Mouse (Mus musculus) right cerebral cortex, adult 18-20 months (tissue): ENCODE measurements around the gene Serpind1.
A peak's percentile ranks its signal among the peaks of the same experiment; 100 is the strongest.

Experiments used
- DNase-seq: peaks from one replicate; pipeline ENCODE4 v3.0.0; 2022; ENCODE audit warnings: mixed read lengths

Gene Serpind1

DNA sequence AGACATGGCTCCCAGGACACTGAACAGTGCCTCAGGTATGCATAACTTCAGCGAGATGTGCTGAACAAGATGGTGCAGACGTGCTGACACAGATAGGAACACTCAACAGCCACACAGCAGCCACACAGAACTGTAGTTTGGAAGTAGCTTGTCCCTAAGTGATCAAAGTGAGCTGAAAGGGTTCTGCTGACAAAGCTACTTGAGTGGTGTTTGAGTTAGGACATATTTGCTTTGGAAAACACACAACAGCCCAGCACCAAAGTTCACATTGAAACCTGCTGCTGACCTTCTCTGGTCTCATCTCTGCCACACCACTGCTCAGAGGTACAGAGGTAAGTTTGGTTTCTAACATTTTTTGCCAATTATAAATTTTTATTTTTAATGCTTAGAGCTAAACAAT, at the start of gene Serpind1:
Gene Serpind1, plus strand, starts transcription at position 256 of the 400 bp plus-strand sequence.
- no peak for DNase-seq

GRCm38 (mm10) chr16:17283151-17283550, 48.0 kb upstream of the Serpind1 start:
- no peak for DNase-seq

GRCm38 (mm10) chr16:17287103-17287502, 44.1 kb upstream of the Serpind1 start:
- DNase-seq, result no peak

DNA sequence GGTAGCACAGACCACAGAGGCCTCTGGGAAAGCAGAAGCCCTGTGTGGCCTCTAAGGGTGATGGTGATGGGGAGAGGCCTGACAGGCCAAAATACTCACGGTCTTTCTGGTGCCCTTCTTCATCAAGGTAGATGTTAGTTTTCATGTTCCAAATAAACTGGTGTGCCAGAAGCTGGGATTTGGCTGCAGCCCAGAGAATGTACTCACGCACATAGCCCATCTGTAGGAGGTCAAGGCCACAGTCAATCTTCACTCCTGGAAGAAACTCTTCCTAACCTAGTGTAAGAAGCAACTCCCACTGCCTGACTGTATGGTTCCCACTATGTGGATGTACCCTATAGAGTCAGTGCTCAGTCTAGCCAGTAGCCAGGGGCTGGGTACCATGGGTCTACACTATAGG, 40.2 kb upstream of the Serpind1 start:
- no peak for DNase-seq

- no peak for DNase-seq
These were observed 38.4 kb upstream of the Serpind1 start for GRCm38 (mm10) chr16:17292751-17293150.

DNA sequence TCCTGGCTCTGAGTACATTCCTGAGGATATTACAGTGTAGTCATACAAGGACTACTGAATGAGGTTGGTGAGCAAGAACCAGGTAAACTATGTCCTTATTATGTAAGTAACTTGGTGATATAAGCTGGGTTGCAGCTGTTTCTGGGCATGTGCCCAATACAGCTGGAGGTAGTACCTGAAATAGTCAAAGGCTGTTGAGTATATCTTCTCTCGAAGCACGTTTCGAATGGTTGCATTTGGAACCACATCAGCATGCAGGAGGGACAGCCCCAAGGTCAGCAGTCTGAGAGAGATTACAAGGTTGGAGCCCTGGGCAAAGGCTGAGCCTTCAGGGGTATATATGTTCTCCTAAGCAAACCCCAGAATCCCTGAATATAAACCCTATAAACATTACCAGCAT, 30.4 kb upstream of the Serpind1 start:
- DNase-seq, result no peak

- DNase-seq, result no peak
These were observed 27.5 kb upstream of the Serpind1 start for GRCm38 (mm10) chr16:17303521-17304245.

DNA sequence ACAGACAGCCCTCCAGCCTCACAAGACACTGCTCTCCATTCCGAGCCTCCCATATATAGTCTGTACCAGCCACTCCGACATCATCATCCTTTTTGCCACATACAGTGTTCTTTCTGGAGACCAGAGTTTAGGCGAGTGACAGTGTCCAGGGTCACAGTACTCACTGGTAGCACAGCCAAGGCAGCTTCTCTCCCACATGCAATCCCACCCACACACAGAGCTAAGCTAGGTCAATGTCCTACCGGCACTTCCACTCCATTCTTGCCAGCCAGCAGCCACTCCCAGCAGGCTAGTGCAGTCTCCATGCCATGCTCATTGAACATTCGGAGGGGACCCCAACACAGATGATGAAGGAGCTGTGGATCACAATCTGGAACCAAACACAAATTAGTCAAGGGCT, 23.7 kb upstream of the Serpind1 start:
- DNase-seq, result no peak

GRCm38 (mm10) chr16:17309036-17309435, 22.1 kb upstream of the Serpind1 start:
- no peak for DNase-seq

DNA sequence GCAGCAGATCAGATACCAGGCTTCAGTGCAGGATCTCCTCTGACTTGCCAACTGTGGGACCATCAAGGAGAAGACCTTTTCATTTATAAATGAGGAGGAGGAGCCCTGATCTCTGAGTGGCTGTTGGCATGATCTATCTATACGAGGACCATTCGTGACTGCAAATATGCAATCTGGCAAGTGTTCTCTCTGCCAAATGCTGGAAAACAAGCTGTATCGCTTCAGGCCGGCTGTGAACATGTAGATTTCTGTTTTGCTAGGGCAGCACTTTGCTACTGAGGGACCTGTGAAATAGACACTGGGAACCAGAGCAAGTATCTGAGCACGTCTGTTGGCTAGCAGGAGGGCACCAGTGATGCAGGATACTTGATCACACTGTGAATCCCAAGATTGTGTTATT, 18.6 kb upstream of the Serpind1 start:
- DNase-seq, result no peak

DNA sequence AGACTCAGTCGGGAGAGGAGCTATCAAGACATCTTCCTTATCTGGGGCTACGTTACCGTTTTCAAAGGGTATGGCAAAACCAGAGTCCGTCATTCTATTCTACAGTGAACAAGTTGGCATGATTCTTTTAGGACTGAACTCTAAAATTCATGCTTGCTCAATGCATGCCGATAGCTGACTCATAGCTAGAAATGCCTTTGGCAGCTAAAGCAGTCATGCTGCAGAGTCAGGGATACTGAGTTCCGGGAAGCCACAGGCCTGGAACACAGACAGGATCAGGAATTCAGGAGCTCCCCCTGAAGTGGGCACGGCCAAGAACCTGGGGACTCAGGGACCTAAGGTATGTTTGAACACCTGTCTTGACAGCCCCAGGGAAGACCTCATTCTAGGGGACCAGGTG, 14.6 kb upstream of the Serpind1 start:
- no peak for DNase-seq

GRCm38 (mm10) chr16:17321481-17321880, 9.7 kb upstream of the Serpind1 start:
- DNase-seq, result no peak

DNA sequence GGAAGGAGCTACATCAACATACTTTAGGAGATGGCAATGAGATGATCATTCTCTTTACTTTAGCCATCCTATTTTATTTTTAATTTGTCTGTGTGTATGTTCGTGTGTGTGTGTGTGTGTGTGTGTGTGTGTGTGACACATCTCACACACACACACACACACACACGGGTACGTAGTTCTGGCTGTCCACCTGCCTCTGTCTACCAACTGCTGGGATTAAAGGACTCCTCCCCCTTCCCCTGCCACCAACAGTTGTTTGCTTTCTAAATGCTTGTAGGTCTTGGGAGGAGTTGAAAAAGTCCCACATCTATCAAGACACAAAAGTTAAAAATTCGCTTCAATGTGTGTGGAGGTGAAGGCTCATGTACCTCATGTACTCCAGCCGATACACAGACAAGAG, 6.4 kb upstream of the Serpind1 start:
- DNase-seq, result no peak

- DNase-seq, result no peak
These were observed 5.1 kb upstream of the Serpind1 start for GRCm38 (mm10) chr16:17326064-17326463.

DNA sequence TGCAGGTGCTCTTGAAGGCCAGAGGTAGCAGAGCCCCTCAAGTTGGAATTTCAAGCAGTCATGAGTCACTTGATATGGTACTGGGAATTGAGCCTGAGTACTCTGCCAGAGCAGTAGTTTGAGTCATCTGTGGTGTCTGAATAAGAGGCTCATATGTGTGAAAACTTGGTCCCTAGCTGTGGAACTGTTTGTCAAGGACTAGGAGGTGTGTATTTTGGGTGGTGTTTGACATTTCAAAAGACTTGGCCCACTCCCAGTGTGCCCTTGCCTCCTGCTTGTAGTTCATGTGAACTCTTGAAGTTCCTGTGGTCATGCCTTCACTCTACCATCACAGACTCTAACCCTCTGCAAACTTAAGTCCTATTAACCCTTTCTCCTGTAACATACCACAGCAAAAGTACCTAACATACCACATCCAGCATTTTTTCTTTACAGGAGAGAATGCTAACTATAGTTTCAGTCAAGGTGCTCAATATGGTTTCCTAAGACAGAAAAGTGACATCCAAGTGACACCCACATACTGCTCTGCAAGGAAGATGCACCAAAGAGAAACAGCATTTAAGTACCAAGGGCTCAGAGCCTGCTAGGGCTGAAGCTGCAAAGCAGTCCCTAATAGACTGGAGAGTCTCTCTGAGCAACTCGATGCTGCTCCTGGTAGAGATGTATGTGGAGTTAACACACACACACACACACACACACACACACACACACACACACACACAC, 1.2 kb upstream of the Serpind1 start:
- DNase-seq, result peak; percentile 59

GRCm38 (mm10) chr16:17331855-17332254, 684 bp downstream of the Serpind1 start:
- no peak for DNase-seq

- DNase-seq, result no peak
These were observed 3.4 kb downstream of the Serpind1 start for GRCm38 (mm10) chr16:17334574-17334973.

- no peak for DNase-seq
These were observed 4.9 kb downstream of the Serpind1 start for GRCm38 (mm10) chr16:17336089-17336488.

DNA sequence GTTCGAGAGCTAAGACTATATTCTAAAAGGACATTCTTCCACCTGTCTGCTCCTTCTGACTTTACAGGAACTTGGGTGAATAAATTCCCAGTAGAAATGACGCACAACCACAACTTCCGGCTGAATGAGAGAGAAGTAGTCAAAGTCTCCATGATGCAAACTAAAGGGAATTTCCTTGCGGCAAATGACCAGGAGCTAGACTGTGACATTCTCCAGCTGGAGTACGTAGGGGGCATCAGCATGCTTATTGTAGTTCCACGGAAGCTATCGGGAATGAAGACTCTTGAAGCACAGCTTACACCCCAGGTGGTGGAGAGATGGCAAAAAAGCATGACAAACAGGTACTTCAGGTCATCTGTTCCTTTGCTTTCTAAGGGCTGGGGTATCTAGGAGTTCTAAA, 8.5 kb downstream of the Serpind1 start:
- DNase-seq, result no peak

- no peak for DNase-seq
These were observed 9.5 kb downstream of the Serpind1 start for GRCm38 (mm10) chr16:17340705-17341104.

- no peak for DNase-seq
These were observed 10.7 kb downstream of the Serpind1 start for GRCm38 (mm10) chr16:17341847-17342246.

GRCm38 (mm10) chr16:17345141-17345812, 14.1 kb downstream of the Serpind1 start:
- no peak for DNase-seq

DNA sequence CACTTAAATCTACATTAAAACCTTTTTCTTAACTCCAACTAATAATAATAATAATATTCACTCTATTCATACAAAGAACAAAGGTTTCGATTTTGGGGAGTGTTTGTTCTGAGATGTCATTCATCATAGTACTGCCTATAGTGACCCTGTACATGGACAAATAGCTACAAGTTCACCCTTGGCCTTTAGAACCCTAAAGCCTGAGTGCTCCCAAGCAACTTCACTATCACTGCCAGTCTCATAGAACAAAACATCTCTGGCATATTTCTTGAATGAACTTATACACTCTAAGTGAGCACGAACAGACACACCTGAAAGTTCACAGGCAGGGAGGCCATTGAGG, 14.6 kb downstream of the Serpind1 start:
- no peak for DNase-seq

GRCm38 (mm10) chr16:17346766-17347165, 15.6 kb downstream of the Serpind1 start:
- no peak for DNase-seq
